Mouse (Mus musculus) neutrophil, adult 59 days (primary cell): ENCODE data around the gene Itih2. TPM values are rescaled to one million over a fixed set of nuclear protein-coding genes. Genes with fewer than 3 reads are reported as not detected.

Experiments
- total RNA-seq, 2 experiments: library from RNA; stranded (reverse); gene quantifications; 1 replicate in 1 of 2; 2 replicates in 1 of 2; pipeline ENCODE4 v1.2.4; 2023

Itih2 gene
- total RNA-seq: not detected

GRCm38 (mm10) chr2:10131296-10131695 is at the start of gene Itih2:
Gene Itih2, minus strand, starts transcription at chr2:10131396.

GRCm38 (mm10) chr2:10153201-10154075 is 22.2 kb upstream of the Itih2 start, which contains the start of gene Itih5:
Gene Itih5, plus strand, starts transcription at chr2:10153571.

GRCm38 (mm10) chr2:10080310-10081010 is 50.7 kb downstream of the Itih2 start, which contains the start of the genes Atp5c1 and Kin:
Gene Atp5c1, minus strand, starts transcription at chr2:10080510.
Gene Kin, plus strand, starts transcription at chr2:10080593.

DNA sequence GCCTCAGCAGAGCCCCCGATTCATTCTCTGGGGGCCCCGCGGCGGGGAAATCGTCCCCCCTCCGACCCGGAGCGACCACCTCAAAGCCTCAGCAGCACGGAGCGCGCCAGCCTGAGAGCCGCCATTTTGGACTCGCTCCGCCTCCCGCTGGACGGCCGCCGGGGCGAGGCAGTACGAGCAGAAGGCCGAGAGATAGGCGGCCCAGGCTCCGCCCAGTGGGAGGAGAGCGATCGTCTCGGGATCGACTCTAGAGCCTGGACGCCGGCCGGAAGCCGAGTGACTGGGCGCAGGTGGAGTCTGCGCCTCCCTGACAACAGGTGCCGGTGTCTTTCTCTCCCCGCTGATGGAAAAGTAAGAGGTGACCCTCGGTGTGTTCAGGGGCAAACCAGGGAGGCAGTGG is 82.7 kb downstream of the Itih2 start, which contains the start of gene Taf3:
Gene Taf3 (minus strand): TSS at position 136 of the 400 bp plus-strand sequence.

Other genes starting within 250 kb of the Itih2 start
- not detected for gene 9230102O04Rik, start 241.9 kb downstream of the Itih2 start, total RNA-seq
- 1 to 10 TPM in 1 of 2 experiments, under 1 TPM in 1; 0.55 to 1.3 TPM for gene Gata3, start 241.4 kb downstream of the Itih2 start, total RNA-seq
- gene Taf3, start 82.8 kb downstream of the Itih2 start, total RNA-seq: 10 to 100 TPM in 1 of 2 experiments, 1 to 10 TPM in 1; 9.9 to 10.6 TPM
- 100 to 1,000 TPM; 107 to 127 TPM for gene Atp5c1, start 50.9 kb downstream of the Itih2 start, total RNA-seq
- 10 to 100 TPM; 15.3 to 15.7 TPM for gene Kin, start 50.8 kb downstream of the Itih2 start, total RNA-seq
- gene Itih5, start 22.2 kb upstream of the Itih2 start, total RNA-seq: 1 to 10 TPM; 5.7 to 8.5 TPM
- 10 to 100 TPM; 12.5 to 13.3 TPM for gene Sfmbt2, start 239.1 kb upstream of the Itih2 start, total RNA-seq